Mouse (Mus musculus) thymus, adult 2 months (tissue): ENCODE measurements around the gene Pabpn1l.

Experiments
- CTCF ChIP-seq: fragments of 200-500 bp; IDR thresholded peaks from 2 replicates; pipeline ENCODE4 v1.5.1; 2012; ENCODE audit warnings: mild to moderate bottlenecking, control low read depth, low read length, moderate library complexity, borderline replicate concordance; ENCODE audit not compliant: control insufficient read depth, poor library complexity, insufficient read depth; ENCODE audit errors: extremely low read depth
- POLR2A ChIP-seq: fragments of 200-500 bp; IDR thresholded peaks from 2 replicates; pipeline ENCODE4 v1.6.1; 2012; ENCODE audit warnings: mild to moderate bottlenecking, low read length, control low read depth, moderate library complexity; ENCODE audit not compliant: control insufficient read depth, poor library complexity, insufficient read depth; ENCODE audit errors: extremely low read depth

DNA sequence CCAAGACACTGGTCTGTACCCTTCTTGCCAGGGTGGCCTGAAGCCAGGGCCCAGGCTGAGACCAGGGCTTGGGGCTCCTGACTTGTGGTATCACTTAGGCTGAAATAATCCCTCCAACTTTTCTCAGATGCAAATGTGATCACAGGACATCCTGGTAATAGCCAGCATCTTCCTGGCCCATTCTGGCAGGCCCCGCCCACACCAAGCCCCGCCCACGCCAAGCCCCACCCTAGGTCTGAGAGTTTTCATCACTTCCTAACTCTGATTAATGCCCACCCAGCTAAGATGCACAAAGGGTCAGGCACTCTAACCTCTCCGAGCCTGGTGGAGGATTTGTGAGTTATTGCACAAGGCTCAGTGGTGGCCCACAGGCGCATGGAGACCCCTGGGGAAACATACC, 2.1 kb downstream of the Pabpn1l start:
- TF ChIP-seq CTCF (no peak), POLR2A (no peak)
